Mouse (Mus musculus) ovary, postnatal 10 days (tissue): Measurements from ENCODE around the gene Alg1.

ENCODE experiments used
- DNase-seq: peaks from one replicate; pipeline ENCODE4 v3.0.0; 2022; ENCODE audit warnings: low spot score

Gene Alg1

GRCm38 (mm10) chr16:5242355-5242754 lies 8.9 kb downstream of the Alg1 start:
- DNase-seq = no peak

GRCm38 (mm10) chr16:5242882-5243281 lies 9.5 kb downstream of the Alg1 start:
- no peak for DNase-seq

GRCm38 (mm10) chr16:5244411-5244810 lies 11.0 kb downstream of the Alg1 start:
- no peak for DNase-seq

- no peak for DNase-seq
Measured at GRCm38 (mm10) chr16:5250891-5251290, 17.5 kb downstream of the Alg1 start.

- DNase-seq = no peak
Measured at GRCm38 (mm10) chr16:5252260-5252659, 18.8 kb downstream of the Alg1 start.

- peak; percentile 60 for DNase-seq
Measured at GRCm38 (mm10) chr16:5254346-5255025, 21.1 kb downstream of the Alg1 start.

- no peak for DNase-seq
Measured at GRCm38 (mm10) chr16:5255081-5255740, 21.8 kb downstream of the Alg1 start.

GRCm38 (mm10) chr16:5255779-5256496 lies 22.5 kb downstream of the Alg1 start, which contains the start of gene Eef2kmt:
Gene Eef2kmt (minus strand): TSS chr16:5255983.
- peak; percentile 92 for DNase-seq

GRCm38 (mm10) chr16:5263156-5263555 lies 29.7 kb downstream of the Alg1 start:
- DNase-seq = no peak

- DNase-seq = no peak
Measured at GRCm38 (mm10) chr16:5263926-5264325, 30.5 kb downstream of the Alg1 start.

GRCm38 (mm10) chr16:5271411-5272035 lies 38.1 kb downstream of the Alg1 start:
- no peak for DNase-seq

- no peak for DNase-seq
Measured at GRCm38 (mm10) chr16:5272371-5272770, 39.0 kb downstream of the Alg1 start.

GRCm38 (mm10) chr16:5279571-5280222 lies 46.3 kb downstream of the Alg1 start:
- DNase-seq = no peak

GRCm38 (mm10) chr16:5282686-5283085 lies 49.3 kb downstream of the Alg1 start:
- no peak for DNase-seq

GRCm38 (mm10) chr16:5285376-5285775 lies 52.0 kb downstream of the Alg1 start:
- no peak for DNase-seq
